Mouse (Mus musculus) heart, postnatal 25 days (tissue): ENCODE data around the gene Igf2bp1. TPM values are rescaled to one million over a fixed set of nuclear protein-coding genes. Genes with fewer than 3 reads are reported as not detected.
"Not testable (repeated sequence)": the region's sequence is repeated elsewhere in the genome, so short reads cannot be mapped to it uniquely, and the experiment has no call there.

Source experiments
- DNase-seq: peaks from one replicate; pipeline ENCODE4 v3.0.0; 2022; ENCODE audit warnings: low spot score
- intact Hi-C: fragments of 180-260 bp; cut with DNase I; formaldehyde crosslinking; loops from one replicate; pipeline ENCODE4 v1.15.1; 2025
- total RNA-seq, 2 experiments: library from RNA; stranded (reverse); gene quantifications; 2 replicates each; pipeline ENCODE4 v1.2.3; 2021

Igf2bp1 gene
- total RNA-seq, 2 experiments from 2014 or later, result 0.23 to 0.25 TPM

DNA sequence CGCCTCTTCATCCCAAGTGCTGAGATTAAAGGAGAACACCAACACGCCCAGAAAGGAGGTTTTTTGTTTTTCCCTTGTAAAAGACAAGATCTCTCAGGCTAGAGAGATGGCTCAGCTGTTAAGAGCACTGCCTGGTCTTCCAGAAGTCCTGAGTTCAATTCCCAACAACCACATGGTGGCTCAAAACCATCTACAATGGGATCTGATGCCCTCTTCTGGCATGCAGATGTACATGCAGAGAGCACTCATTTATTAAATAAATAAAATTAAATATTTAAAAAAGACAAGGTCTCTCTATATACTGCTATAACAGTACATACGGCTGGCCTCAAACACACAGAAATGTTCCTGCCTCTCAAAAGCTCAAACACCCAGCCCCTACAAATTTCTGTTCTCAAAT lies 27.3 kb downstream of the Igf2bp1 start:
- no peak for DNase-seq
- intact Hi-C loops, result loop anchor here (10.0 kb wide), 1 partner anchor 156 kb away; the partner anchor contains the start of gene Ttll6

- no peak for DNase-seq
- intact Hi-C loops, result loop anchor here (10.0 kb wide), 1 partner anchor 159 kb away; the partner anchor contains the start of gene Ttll6
Observed at GRCm38 (mm10) chr11:95976290-95976689, 29.4 kb downstream of the Igf2bp1 start.

GRCm38 (mm10) chr11:95975694-95976093 lies 30.0 kb downstream of the Igf2bp1 start:
- DNase-seq, result no peak
- intact Hi-C loops, result loop anchor here (10.0 kb wide), 1 partner anchor 159 kb away; the partner anchor contains the start of gene Ttll6

- intact Hi-C loops, result loop anchor here (10.0 kb wide), 1 partner anchor 162 kb away; the partner anchor contains the start of gene Ttll6
- no peak for DNase-seq
Observed at GRCm38 (mm10) chr11:95973187-95973586, 32.6 kb downstream of the Igf2bp1 start.

DNA sequence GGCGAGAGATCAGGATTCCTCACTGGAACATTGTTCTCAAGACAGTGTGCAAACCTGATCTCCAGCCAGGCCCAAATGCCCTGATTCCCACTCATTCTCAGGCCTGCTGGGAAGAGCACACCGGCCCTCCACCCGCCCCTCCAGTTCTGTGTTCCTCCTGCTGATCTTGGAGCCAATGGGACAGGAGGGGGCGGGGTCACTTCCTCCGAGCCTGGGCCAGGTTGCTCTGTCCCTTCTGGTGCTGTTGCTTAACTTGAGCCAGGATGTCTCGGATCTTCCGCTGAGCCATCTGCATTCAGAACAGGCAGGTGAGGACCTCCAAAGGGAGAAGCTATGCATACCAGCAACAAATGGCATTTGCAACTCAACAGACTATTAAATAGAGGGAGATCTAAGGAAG lies 42.4 kb downstream of the Igf2bp1 start:
- intact Hi-C loops, result no loop called here
- DNase-seq, result no peak

DNA sequence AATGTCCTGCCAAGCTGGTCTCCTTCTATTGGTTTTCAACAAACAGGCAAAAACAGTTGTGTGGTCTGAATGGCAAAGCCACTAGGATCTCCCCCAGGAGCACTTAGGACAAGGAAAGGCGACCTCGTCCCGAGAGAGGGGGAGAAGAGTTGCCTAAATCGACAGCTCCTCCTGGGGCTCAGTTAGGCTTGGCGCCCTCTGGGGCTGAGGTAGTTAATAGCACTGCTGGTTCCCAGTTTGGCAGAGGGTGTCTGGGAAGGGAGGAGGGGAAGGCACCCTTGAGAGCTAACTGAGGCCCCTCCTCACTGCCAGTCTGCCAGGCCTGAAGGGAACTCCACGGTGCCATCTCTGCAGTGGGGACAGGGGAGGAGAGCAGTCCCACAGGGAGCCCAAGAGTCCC lies 46.6 kb downstream of the Igf2bp1 start:
- DNase-seq, result no peak
- intact Hi-C loops, result no loop called here

GRCm38 (mm10) chr11:95958251-95958650 lies 47.5 kb downstream of the Igf2bp1 start:
- DNase-seq, result no peak
- intact Hi-C loops, result no loop called here

DNA sequence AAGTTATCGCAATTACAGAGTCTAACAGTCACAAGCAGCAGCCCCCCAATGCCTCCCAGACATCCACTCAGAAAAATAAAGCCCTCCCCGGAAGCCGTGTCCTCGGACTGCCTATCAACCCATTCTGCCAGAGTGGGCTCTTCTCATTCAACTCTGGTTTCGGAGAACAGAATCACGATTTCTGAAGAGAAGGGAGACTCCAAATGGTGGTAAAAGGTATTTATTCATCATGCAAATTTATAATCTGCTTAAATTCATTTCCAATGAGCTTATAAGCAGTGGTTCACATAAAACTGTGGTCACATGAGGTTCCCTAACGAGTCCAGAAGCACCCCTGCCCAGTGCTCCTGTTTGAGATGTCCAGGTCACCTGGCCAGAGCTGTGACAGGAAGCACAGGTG lies 48.3 kb downstream of the Igf2bp1 start:
- no peak for DNase-seq
- intact Hi-C loops, result no loop called here

GRCm38 (mm10) chr11:95953313-95953712 lies 52.4 kb downstream of the Igf2bp1 start:
- intact Hi-C loops, result no loop called here
- DNase-seq, result no peak

- intact Hi-C loops, result no loop called here
- no peak for DNase-seq
Observed at GRCm38 (mm10) chr11:95945838-95946472, 59.8 kb downstream of the Igf2bp1 start.

DNA sequence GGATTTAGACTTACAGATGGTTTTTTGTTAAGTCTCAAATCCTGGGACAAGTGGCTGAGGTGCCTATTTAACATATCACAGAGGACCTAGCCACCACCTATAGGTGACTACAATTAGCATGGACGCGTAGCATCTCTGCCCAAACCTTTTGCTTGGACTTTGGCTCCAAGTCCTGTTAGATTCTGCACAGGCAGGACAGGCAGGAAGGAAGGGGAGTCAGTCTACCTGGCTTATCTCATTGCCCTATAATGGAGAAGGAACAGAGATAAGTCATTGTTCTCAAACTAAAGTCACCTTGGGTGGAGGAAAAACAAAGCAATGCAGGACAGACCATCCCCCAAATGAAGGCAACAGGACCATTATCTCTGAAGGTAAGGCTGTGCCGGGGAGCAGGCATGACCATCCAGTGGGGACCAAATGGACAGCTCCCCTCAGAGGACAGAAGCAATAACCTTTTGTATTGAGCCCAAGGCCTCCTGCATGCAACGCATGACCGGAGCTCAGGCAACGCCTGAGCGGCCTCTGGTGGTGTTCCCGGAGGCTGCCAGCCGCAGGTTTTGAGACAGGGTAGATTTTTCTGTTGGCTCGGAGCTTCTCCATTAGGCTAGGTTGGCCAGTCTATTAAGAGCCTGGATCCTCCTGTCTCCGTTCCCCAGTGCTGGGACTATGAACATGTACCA lies 65.8 kb downstream of the Igf2bp1 start:
- DNase-seq, result no peak
- intact Hi-C loops, result no loop called here

- intact Hi-C loops, result no loop called here
Observed at GRCm38 (mm10) chr11:95936409-95936808, 69.3 kb downstream of the Igf2bp1 start.

GRCm38 (mm10) chr11:95932168-95932567 lies 73.6 kb downstream of the Igf2bp1 start:
- DNase-seq, intact Hi-C loops: not testable (repeated sequence)

More at GRCm38 (mm10) chr11:95936409-95936808, 69.3 kb downstream of the Igf2bp1 start:
- DNase-seq, result no peak

DNA sequence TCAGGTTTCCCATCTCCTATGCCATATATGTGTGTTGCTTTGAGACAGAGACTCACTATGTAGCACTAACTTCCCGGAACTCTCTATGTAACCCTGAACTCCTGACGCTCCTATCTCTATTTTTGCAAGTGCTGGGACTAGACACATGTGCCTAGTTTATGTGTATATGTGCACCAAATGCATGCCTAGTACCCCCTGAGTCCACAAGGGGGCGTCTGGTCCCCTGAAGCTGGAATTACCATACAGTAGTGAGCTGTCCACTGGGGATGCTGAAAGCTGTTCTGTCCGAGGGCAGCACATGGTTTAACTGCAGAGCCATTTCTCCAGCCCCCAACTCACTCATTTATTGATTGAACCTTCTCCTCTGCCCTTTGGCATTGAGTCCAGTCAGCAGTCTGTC lies 79.3 kb downstream of the Igf2bp1 start:
- intact Hi-C loops, result no loop called here
- DNase-seq, result no peak

- intact Hi-C loops, result no loop called here
- DNase-seq, result no peak
Observed at GRCm38 (mm10) chr11:95925976-95926375, 79.8 kb downstream of the Igf2bp1 start.

GRCm38 (mm10) chr11:95924215-95924614 lies 81.5 kb downstream of the Igf2bp1 start:
- no peak for DNase-seq
- intact Hi-C loops, result no loop called here

- DNase-seq, intact Hi-C loops: not testable (repeated sequence)
Observed at GRCm38 (mm10) chr11:95923477-95923876, 82.3 kb downstream of the Igf2bp1 start.

GRCm38 (mm10) chr11:95921991-95922621 lies 83.6 kb downstream of the Igf2bp1 start:
- DNase-seq, result no peak
- intact Hi-C loops, result no loop called here

DNA sequence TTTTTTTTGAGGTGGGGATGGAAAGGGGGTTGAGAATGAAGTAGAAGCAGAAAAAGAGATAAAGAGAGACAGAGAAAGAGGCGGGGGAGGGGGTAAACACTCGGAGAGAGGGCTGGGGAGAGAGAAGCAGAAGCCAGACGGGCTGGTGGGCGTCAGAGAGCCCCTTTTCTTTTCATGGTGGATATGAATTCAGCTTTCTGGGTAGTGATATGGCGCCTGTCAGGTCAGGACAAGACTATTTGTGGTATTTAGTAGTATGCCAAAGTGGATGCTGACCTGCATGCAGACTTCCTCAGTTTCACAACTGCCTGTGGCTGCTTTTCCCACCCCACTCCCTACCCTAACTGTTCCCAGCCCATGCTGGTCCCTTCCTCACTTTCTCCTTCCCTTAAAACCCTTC lies 89.3 kb downstream of the Igf2bp1 start:
- intact Hi-C loops, result no loop called here
- no peak for DNase-seq

DNA sequence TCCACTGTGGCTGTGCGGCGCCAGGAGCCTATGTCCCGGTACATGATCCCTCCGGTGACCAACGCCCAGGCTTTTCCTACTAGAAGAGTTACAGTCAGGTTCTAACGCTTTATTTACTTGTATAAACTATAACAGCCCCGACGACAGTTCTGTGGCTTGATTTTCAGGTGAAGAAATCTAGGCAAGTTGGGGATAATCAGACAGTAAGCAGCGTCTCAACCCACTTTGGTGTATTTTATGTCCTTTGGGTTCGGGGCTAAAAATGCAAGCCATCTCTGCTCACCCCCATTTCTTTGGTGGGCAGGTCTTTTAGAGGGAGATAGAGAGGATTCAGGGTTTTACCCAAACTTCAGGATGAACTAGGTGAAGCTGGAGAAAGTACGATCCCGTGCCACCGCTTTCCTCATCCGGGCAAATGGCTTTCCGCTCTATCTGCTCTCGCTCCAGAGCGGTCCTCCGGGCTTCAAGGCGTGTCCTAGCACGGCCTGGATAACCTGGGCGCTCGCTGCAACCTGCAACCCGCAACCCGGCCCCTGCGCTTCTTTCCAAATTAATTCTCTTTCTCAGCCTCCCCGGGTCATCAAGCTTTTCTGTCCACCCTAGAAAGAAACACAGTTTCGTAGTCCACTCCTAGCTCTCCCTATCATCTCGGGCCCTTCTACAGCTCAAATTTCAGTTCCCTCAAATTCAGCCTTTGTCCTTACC lies 90.6 kb downstream of the Igf2bp1 start:
- no peak for DNase-seq
- intact Hi-C loops, result no loop called here
